Mouse (Mus musculus) pancreas, adult 10 weeks (tissue): Measurements from ENCODE around the gene Cyp4a29. TPM values are rescaled to one million over a fixed set of nuclear protein-coding genes. Genes with fewer than 3 reads are reported as not detected.

Source experiments
- polyA plus RNA-seq: library from polyadenylated mRNA; stranded (reverse); fragments of 350-450 nt; fragmentation: Illumina TruSeq; extraction: RNeasy Lipid Tissue Mini Kit (QIAGEN cat#74804); gene quantifications from one replicate; pipeline ENCODE4 v1.2.3, GENCODE M21; 2015; ENCODE audit warnings: low read depth, low replicate concordance; ENCODE audit not compliant: insufficient read depth

Gene Cyp4a29
- not detected for polyA plus RNA-seq

GRCm38 (mm10) chr4:115241784-115242183 is at the start of gene Cyp4a29:
TSS of gene Cyp4a29 (plus strand) at chr4:115242084.

GRCm38 (mm10) chr4:115298746-115299145 is 56.9 kb downstream of the Cyp4a29 start, which contains the start of gene Cyp4a12a:
TSS of gene Cyp4a12a (plus strand) at chr4:115299046.

Other genes starting within 250 kb of the Cyp4a29 start
- gene Stil, start 241.9 kb upstream of the Cyp4a29 start, polyA plus RNA-seq, result not detected
- gene Tal1, start 185.7 kb upstream of the Cyp4a29 start, polyA plus RNA-seq, result 1.3 TPM
- 18.4 TPM for gene Pdzk1ip1, start 153.4 kb upstream of the Cyp4a29 start, polyA plus RNA-seq
- not detected for gene Cyp4x1, start 107.8 kb upstream of the Cyp4a29 start, polyA plus RNA-seq
- not detected for gene Cyp4a12a, start 57.0 kb downstream of the Cyp4a29 start, polyA plus RNA-seq
- not detected for gene Cyp4a12b, start 169.5 kb downstream of the Cyp4a29 start, polyA plus RNA-seq
- not detected for gene Cyp4a30b, start 210.5 kb downstream of the Cyp4a29 start, polyA plus RNA-seq